Mouse (Mus musculus) ES-E14 (cell line): ENCODE results near the gene Scn2b. TPM values are rescaled to one million over a fixed set of nuclear protein-coding genes. Genes with fewer than 3 reads are reported as not detected.
A peak's percentile ranks its signal among the peaks of the same experiment; 100 is the strongest.

ENCODE experiments used
- DNase-seq: peaks from one replicate; pipeline ENCODE4 v3.0.0-alpha.2; 2013; ENCODE audit warnings: low read depth, low spot score
- H3K27ac ChIP-seq: 2 replicates; pipeline ENCODE4 v1.5.1; 2012; ENCODE audit warnings: low read depth, mild to moderate bottlenecking, low read length, moderate library complexity, mixed read lengths; ENCODE audit not compliant: poor library complexity, insufficient read depth, severe bottlenecking
- H3K36me3 ChIP-seq: 2 replicates; pipeline ENCODE4 v1.6.1; 2012; ENCODE audit warnings: mild to moderate bottlenecking, low read length, moderate library complexity, mixed read lengths; ENCODE audit not compliant: control insufficient read depth, poor library complexity, insufficient read depth, severe bottlenecking
- H3K4me1 ChIP-seq, 2 experiments: fragments of 150-350 bp in 1 of 2; sonication (generic) in 1 of 2; 2 replicates each; pipeline ENCODE4 v1.6.1; 2012; ENCODE audit warnings: low read length in 2 of 2, mild to moderate bottlenecking in 1 of 2, mixed read lengths in 1 of 2; ENCODE audit not compliant: control insufficient read depth in 2 of 2, insufficient read depth in 2 of 2, poor library complexity in 1 of 2
- H3K4me3 ChIP-seq, 2 experiments: fragments of 150-350 bp in 1 of 2; sonication (generic) in 1 of 2; 2 replicates each; pipeline ENCODE4 v1.5.1; 2012; ENCODE audit warnings: low read length in 2 of 2, low read depth in 1 of 2, mild to moderate bottlenecking in 1 of 2, mixed read lengths in 1 of 2; ENCODE audit not compliant: insufficient read depth in 1 of 2, poor library complexity in 1 of 2, severe bottlenecking in 1 of 2
- H3K9ac ChIP-seq: 2 replicates; pipeline ENCODE4 v1.6.1; 2012; ENCODE audit warnings: low read depth, mild to moderate bottlenecking, low read length, mixed read lengths; ENCODE audit not compliant: poor library complexity, insufficient read depth, severe bottlenecking
- H3K9me3 ChIP-seq: fragments of 150-350 bp; sonication (generic); 2 replicates; pipeline ENCODE4 v1.6.1; 2012; ENCODE audit warnings: low read depth, mild to moderate bottlenecking, low read length; ENCODE audit not compliant: control insufficient read depth, insufficient read depth
- CHD2 ChIP-seq: IDR thresholded peaks from 2 replicates; pipeline ENCODE4 v1.6.1; 2014; ENCODE audit warnings: mild to moderate bottlenecking, low read depth, low read length, inconsistent platforms
- HCFC1 ChIP-seq: IDR thresholded peaks from 2 replicates; pipeline ENCODE4 v1.6.1; 2012; ENCODE audit warnings: low read length, inconsistent platforms, borderline replicate concordance; ENCODE audit not compliant: insufficient read depth
- MAFK ChIP-seq: IDR thresholded peaks from 2 replicates; pipeline ENCODE4 v1.6.1; 2014; ENCODE audit warnings: mild to moderate bottlenecking, low read depth, low read length, inconsistent platforms; ENCODE audit not compliant: insufficient read depth
- ZC3H11A ChIP-seq: IDR thresholded peaks from 2 replicates; pipeline ENCODE4 v1.6.1; 2012; ENCODE audit warnings: low read depth, mild to moderate bottlenecking, inconsistent platforms, low read length, borderline replicate concordance
- ZNF384 ChIP-seq: IDR thresholded peaks from 2 replicates; pipeline ENCODE4 v1.6.1; 2012; ENCODE audit warnings: low read depth, low read length, inconsistent platforms
- in situ Hi-C, 2 experiments: fragments of 600-800 bp; cut with MboI; formaldehyde crosslinking; loops; one replicate each; pipeline ENCODE4 v1.15.1; 2025; ENCODE audit warnings: low sequenced_read_pairs in 2 of 2, inconsistent platforms in 1 of 2; ENCODE audit not compliant: unreplicated experiment in 2 of 2
- total RNA-seq: library from RNA; depleted of rRNA; stranded (reverse); fragments of 300-350 nt; gene quantifications from 2 replicates; pipeline ENCODE4 v1.2.3, GENCODE M21; 2012

Scn2b gene
- total RNA-seq, 1 experiment, result 1.1 TPM

DNA sequence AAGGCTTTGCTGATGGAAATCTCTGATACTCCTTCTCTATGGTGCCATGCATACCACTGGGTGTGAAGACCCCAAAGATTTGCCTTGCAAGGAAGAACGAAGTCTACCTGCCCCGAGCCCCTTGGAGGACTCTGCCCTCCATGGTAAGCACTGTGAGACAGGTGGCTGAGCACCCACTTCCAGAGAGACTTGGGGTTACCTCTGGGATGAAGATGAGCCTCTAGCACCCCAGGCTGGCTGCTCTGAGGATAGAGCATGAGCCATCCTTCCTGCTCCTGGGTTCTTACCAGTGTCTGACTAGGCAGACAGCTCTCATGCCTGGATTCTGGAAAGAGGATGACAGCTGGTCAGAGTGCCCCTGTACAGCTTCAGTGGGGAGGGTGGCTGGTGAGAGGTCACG is 12.5 kb downstream of the Scn2b start:
- H3K9me3 ChIP-seq, result no peaks in the 10 kb centered on the region
- no peak overlapping the region for H3K4me3 ChIP-seq
- no peak overlapping the region for H3K27ac ChIP-seq
- in situ Hi-C loops, result no loop called here
- peaks cover 4 to 17% of the 10 kb centered on the region in 2 experiments; a peak in 3 of 4 replicates for H3K4me1 ChIP-seq
- no peak for DNase-seq
- TF ChIP-seq MAFK, result no peak
- no peak for TF ChIP-seq CHD2
- TF ChIP-seq ZC3H11A, result no peak
- no peak for TF ChIP-seq HCFC1
- TF ChIP-seq ZNF384, result no peak
- H3K9ac ChIP-seq, result no peak overlapping the region
- no peaks in the 10 kb centered on the region for H3K36me3 ChIP-seq

DNA sequence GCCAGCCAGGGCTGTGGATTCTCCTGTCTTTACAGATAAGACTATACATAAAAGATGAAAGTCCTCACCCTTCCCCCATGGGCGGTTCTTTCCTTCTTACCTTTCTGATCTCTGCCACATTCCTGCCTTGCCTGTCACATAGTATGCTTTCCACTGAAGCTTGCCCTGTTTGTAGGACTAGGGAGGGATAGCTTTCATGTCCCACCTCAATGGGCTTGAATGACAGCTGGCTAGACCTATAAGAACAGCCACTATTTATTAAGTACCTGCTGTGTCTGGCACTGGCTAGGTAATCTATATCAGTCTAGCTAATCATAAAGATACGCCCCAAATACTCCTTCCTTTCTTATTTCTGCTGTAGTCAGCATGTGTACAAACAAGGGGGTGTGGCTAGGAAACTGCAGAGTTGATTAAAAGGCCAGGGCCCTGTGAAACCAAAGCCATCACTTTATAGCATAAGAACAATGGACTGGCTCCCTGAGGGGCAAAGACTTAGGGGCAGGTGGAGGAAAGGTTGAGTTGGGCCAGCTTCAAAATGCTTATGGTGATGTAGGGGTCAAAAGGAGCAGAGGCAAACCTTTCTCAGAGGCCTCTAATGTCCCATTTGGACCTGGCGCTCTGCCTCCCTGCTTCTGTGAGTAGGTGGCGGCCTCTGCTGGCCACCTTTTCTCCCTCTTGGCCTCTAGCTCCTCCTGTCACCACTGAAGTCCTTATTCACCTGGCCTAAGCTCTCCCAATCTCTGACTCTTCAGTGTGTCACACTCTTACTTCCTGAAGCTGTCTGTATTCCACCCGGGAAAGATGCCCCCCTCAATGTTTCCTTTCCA is 16.1 kb downstream of the Scn2b start:
- DNase-seq, result no peak
- TF ChIP-seq MAFK (no peak), ZC3H11A (no peak), HCFC1 (no peak), ZNF384 (no peak), CHD2 (no peak)
- Histone ChIP-seq H3K36me3 (no peaks in the 10 kb centered on the region), H3K4me3 (no peak overlapping the region), H3K4me1 (no peaks in the 10 kb centered on the region), H3K9ac (no peak overlapping the region; the same call in 1 of the 2 replicates), H3K27ac (no peak overlapping the region), H3K9me3 (no peaks in the 10 kb centered on the region)
- in situ Hi-C loops, result no loop called here

DNA sequence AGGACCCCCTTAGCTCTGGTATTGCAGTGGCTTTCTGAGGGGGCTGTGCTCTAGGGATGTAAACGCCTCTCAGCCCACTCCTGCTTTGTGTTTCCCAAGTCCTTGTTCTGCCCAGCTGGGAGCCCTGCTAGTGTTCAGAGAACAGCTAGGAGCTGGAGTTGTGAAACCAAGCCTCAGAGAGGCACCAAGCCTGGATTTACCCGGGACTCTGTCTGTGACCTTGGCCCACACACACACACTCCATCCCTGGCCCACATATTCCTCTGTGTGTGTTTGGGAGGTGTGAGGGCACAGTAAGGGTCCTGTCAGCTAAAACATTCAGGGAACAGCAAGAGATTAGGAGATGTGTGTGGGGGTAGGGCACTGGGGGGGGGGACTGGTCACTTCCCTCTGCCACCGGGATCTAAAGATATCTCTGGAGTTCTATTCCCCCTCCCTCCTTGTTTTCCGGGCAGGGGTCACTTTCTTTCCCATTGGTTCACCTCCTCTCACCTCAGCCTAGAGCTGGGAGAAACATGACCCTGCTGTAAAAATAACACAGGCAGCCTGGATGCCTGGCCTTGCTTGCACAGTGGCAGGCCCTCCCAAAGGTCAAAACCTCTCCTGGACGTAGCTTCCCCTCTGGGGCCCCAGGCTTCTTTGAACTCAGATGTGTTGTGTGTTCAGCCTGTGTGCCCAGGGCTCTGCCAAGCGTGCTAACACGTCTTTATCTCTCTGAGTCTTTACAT is 19.0 kb downstream of the Scn2b start:
- no peak overlapping the region for H3K4me3 ChIP-seq
- H3K9me3 ChIP-seq, result no peaks in the 10 kb centered on the region
- H3K36me3 ChIP-seq, result no peaks in the 10 kb centered on the region
- in situ Hi-C loops, result no loop called here
- H3K4me1 ChIP-seq, result 0 out of 4 replicates have a peak, but pooled peaks cover 0 to 2% of the 10 kb centered on the region in 2 experiments
- no peak for DNase-seq
- H3K27ac ChIP-seq, result no peak overlapping the region
- no peak for TF ChIP-seq CHD2
- no peak for TF ChIP-seq HCFC1
- no peak for TF ChIP-seq ZC3H11A
- TF ChIP-seq MAFK, result no peak
- no peak for TF ChIP-seq ZNF384
- H3K9ac ChIP-seq, result no peak overlapping the region

DNA sequence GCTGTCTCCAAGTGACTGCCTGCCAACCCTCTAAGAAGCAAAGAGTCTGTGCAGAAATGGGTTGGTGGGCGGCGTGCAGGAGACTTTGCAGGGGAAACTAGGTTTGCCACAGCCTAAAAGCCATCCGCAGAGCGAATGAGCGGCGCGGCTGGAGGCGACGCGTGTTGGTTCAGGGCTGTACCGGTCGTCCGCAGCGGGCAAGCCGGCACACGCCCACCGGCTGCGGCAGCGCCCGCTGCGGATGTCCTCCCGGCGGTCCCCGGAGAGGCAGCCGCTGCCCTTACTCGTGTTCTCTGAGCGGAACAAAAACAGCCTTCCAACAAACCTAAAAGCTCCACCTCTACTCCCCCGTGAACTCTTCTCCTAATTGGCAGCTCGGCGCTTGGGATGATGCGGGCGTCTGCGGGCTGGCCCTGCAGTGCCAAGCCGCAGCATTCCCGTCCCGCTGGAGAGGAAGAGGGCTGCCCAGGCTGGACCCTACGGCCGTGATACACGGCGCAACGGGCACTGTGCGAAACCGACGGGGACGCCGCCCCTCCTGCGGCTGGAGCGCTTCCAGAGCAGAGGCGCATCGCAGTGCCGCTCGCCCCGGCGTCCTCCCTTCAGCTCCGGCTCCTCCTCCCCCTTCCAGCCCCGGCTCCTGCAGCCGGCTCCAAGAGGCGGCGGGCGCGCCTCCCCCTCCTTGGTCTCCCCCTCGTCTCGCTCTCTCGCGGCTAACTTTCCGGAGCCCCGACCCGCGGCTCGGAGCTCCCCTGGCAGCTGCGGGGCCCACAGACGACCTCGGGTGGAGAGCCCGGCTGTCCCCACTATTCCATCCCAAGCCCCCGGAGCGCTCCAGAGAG is 20.8 kb downstream of the Scn2b start, which contains the start of gene Scn4b:
TSS of gene Scn4b (plus strand) at position 205 of the 842 bp plus-strand sequence.
- H3K4me1 ChIP-seq, result peaks cover 2% of the 10 kb centered on the region in 2 experiments; a peak in 1 of 4 replicates
- in situ Hi-C loops, result no loop called here
- H3K27ac ChIP-seq, result no peak within 1 kb of the TSS
- H3K4me3 ChIP-seq, result peak within 1 kb of the TSS; percentile 53 to 72
- H3K36me3 ChIP-seq, result no peaks in the 10 kb centered on the region
- no peaks in the 10 kb centered on the region for H3K9me3 ChIP-seq
- H3K9ac ChIP-seq, result peak within 1 kb of the TSS; percentile 28; the same call in 1 of the 2 replicates
- no peak for DNase-seq
- TF ChIP-seq CHD2 (no peak), HCFC1 (no peak), ZNF384 (no peak), MAFK (no peak), ZC3H11A (no peak)
